Mouse (Mus musculus): ENCODE data around the gene App. TPM values are rescaled to one million over a fixed set of nuclear protein-coding genes. Genes with fewer than 3 reads are reported as not detected.

Gene App
- polyA plus RNA-seq, 1 experiment from 2014 or later = 323 TPM

GRCm38 (mm10) chr16:85001939-85002556 is 171.5 kb downstream of the App start:
- H3K27ac ChIP-seq = no peak overlapping the region
- WGBS = 94% methylated on average over 5 of the region's 5 CpGs
- H3K9me3 ChIP-seq = no peaks in the 10 kb centered on the region
- no peaks in the 10 kb centered on the region for H3K4me1 ChIP-seq
- peaks cover 29% of the 10 kb centered on the region for H3K36me3 ChIP-seq
- no peak overlapping the region for H3K9ac ChIP-seq
- H3K27me3 ChIP-seq (replicated peaks) = no peaks in the 10 kb centered on the region
- ATAC-seq (ENCODE audit: low FRiP score, low read depth) = no peak
- no peak overlapping the region for H3K4me2 ChIP-seq (replicated peaks)
- no peak overlapping the region for H3K4me3 ChIP-seq

DNA sequence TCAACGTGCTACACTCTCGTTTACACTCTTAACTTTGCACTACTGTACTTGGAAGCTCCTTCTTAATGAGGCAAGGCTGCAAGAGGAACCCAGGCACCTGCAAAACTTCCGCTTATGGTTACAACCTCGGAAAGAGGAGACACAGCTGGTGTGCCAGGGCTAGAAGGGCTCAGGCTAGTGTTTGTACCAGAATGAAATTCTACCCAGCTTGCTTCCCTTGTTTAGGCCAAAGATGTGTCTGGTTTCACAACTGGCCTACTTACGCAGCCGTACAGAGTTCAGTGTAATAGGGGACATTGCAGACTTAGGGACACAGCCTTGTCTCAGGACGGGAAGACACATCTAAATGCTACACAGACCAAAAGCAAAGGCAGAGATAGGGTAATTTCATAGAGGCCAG is 173.3 kb downstream of the App start:
- no peak overlapping the region for H3K9ac ChIP-seq
- no peaks in the 10 kb centered on the region for H3K9me3 ChIP-seq
- ATAC-seq (ENCODE audit: low FRiP score, low read depth) = no peak
- H3K27ac ChIP-seq = no peak overlapping the region
- WGBS = 93% methylated on average over 7 of the region's 7 CpGs
- no peak overlapping the region for H3K4me2 ChIP-seq (replicated peaks)
- H3K4me3 ChIP-seq = no peak overlapping the region
- H3K36me3 ChIP-seq = peaks cover 31% of the 10 kb centered on the region
- H3K27me3 ChIP-seq (replicated peaks) = no peaks in the 10 kb centered on the region
- H3K4me1 ChIP-seq = no peaks in the 10 kb centered on the region

DNA sequence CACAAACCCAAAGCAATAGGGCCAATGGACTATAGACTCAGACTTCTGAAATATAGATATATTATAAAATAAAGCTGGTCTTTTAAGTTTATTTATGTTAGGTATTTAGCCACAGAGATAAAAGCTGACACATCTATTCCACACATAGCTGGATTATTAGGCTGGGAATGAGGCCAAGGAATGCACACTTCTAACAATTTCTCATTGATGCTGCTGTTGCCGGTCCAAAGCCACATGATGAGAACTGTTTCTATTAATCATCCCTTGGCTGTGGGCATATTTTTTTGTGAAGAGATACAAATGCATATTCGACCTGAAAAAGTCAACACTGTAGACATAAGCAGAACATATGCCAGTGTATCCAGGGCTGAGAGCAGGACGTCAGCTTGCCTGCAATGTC is 176.0 kb downstream of the App start:
- Histone ChIP-seq H3K27ac (no peak overlapping the region), H3K4me3 (no peak overlapping the region), H3K4me2 (replicated peaks) (no peak overlapping the region), H3K9ac (no peak overlapping the region), H3K36me3 (peaks cover 29% of the 10 kb centered on the region), H3K4me1 (no peaks in the 10 kb centered on the region), H3K9me3 (no peaks in the 10 kb centered on the region), H3K27me3 (replicated peaks) (no peaks in the 10 kb centered on the region)
- no peak for ATAC-seq (ENCODE audit: low FRiP score, low read depth)
- 86% methylated on average over 3 of the region's 3 CpGs for WGBS

DNA sequence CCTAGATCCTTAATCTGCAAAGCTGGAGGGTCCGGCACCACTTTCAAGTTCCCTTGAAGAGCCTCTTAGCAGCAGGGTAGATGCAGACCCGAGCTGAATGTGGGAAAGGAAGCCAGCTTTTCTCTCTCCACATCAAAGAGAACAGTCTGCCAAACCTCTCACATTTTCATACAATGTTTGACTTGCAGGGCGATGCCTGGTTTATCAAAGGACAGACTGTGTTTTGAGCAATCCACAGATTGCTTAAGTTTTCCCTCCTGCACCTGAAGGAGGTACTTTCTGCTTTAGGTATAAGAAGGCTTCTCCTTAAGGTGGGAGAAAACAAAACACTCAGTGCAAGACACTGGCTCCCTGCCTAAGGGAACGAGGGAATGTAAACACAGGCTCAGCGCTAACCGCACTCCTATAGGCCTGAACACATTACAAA is 178.1 kb downstream of the App start:
- 71% methylated on average over 6 of the region's 6 CpGs for WGBS
- H3K27ac ChIP-seq = no peak overlapping the region
- no peak for ATAC-seq (ENCODE audit: low FRiP score, low read depth)
- H3K4me3 ChIP-seq = no peak overlapping the region
- peaks cover 25% of the 10 kb centered on the region for H3K36me3 ChIP-seq
- H3K4me2 ChIP-seq (replicated peaks) = no peak overlapping the region
- no peaks in the 10 kb centered on the region for H3K27me3 ChIP-seq (replicated peaks)
- H3K9me3 ChIP-seq = no peaks in the 10 kb centered on the region
- no peaks in the 10 kb centered on the region for H3K4me1 ChIP-seq
- no peak overlapping the region for H3K9ac ChIP-seq

GRCm38 (mm10) chr16:84992888-84993287 is 180.7 kb downstream of the App start:
- WGBS = 92% methylated on average over 7 of the region's 7 CpGs
- H3K9ac ChIP-seq = no peak overlapping the region
- no peaks in the 10 kb centered on the region for H3K4me1 ChIP-seq
- H3K36me3 ChIP-seq = peaks cover 28% of the 10 kb centered on the region
- no peak overlapping the region for H3K4me3 ChIP-seq
- no peak overlapping the region for H3K27ac ChIP-seq
- no peak for ATAC-seq (ENCODE audit: low FRiP score, low read depth)
- no peak overlapping the region for H3K4me2 ChIP-seq (replicated peaks)
- H3K27me3 ChIP-seq (replicated peaks) = no peaks in the 10 kb centered on the region
- no peaks in the 10 kb centered on the region for H3K9me3 ChIP-seq

DNA sequence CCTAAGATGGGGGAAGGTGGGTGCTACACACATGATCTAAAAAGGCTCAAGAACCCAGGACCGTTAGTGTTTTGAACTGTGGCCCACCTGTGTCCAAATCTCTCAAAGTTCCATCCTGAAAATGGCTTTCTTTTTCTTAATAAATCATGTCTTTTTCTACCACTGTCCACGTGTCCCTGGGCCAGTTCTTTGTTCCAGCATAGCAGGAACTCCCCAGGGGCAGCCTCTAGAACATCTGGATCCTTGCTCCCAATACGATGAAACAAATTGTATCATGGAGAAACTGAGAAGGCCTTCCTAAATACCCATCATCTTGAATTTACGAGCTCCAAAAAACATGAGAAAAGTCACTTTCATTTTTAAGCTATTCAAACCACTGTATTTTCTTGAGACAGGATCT is 182.6 kb downstream of the App start:
- ATAC-seq (ENCODE audit: low FRiP score, low read depth) = no peak
- Histone ChIP-seq H3K4me1 (no peaks in the 10 kb centered on the region), H3K9ac (no peak overlapping the region), H3K4me3 (no peak overlapping the region), H3K27ac (no peak overlapping the region), H3K9me3 (no peaks in the 10 kb centered on the region), H3K4me2 (replicated peaks) (no peak overlapping the region), H3K27me3 (replicated peaks) (no peaks in the 10 kb centered on the region), H3K36me3 (peaks cover 24% of the 10 kb centered on the region)
- 73% methylated on average over 4 of the region's 4 CpGs for WGBS

DNA sequence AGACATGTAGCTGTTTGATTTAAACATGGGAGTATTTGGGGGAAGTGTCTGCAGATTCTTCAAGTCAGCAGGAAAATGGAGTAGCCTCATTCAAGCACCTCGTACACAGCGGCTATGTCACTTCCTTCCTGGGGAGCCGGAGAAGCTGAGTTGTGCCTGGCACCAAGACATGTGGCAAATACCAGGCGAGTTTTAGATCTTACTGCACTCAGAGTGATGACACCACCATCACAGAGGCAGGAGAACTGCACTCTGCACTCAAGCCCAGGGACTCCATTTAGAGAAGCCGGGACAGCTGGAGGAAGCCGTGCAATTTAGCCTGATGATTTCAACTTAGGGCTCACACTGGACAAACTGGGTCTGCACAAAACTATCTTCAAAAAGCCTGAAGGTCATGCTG is 183.6 kb downstream of the App start:
- 87% methylated on average over 6 of the region's 6 CpGs for WGBS
- peaks cover 24% of the 10 kb centered on the region for H3K36me3 ChIP-seq
- no peak overlapping the region for H3K4me3 ChIP-seq
- H3K4me2 ChIP-seq (replicated peaks) = no peak overlapping the region
- no peak overlapping the region for H3K27ac ChIP-seq
- no peak overlapping the region for H3K9ac ChIP-seq
- no peaks in the 10 kb centered on the region for H3K9me3 ChIP-seq
- H3K4me1 ChIP-seq = no peaks in the 10 kb centered on the region
- no peaks in the 10 kb centered on the region for H3K27me3 ChIP-seq (replicated peaks)
- no peak for ATAC-seq (ENCODE audit: low FRiP score, low read depth)

GRCm38 (mm10) chr16:84989476-84989875 is 184.1 kb downstream of the App start:
- 83% methylated on average over 10 of the region's 10 CpGs for WGBS
- Histone ChIP-seq H3K27ac (no peak overlapping the region), H3K9ac (no peak overlapping the region), H3K4me2 (replicated peaks) (no peak overlapping the region), H3K27me3 (replicated peaks) (no peaks in the 10 kb centered on the region), H3K4me3 (no peak overlapping the region), H3K36me3 (peaks cover 24% of the 10 kb centered on the region), H3K4me1 (no peaks in the 10 kb centered on the region), H3K9me3 (no peaks in the 10 kb centered on the region)
- no peak for ATAC-seq (ENCODE audit: low FRiP score, low read depth)

GRCm38 (mm10) chr16:84987724-84988287 is 185.8 kb downstream of the App start:
- Histone ChIP-seq H3K27me3 (replicated peaks) (no peaks in the 10 kb centered on the region), H3K36me3 (peaks cover 11% of the 10 kb centered on the region; the same call in 1 of the 2 replicates), H3K27ac (no peak overlapping the region), H3K4me2 (replicated peaks) (no peak overlapping the region), H3K9me3 (no peaks in the 10 kb centered on the region), H3K9ac (no peak overlapping the region), H3K4me3 (no peak overlapping the region), H3K4me1 (no peaks in the 10 kb centered on the region)
- ATAC-seq (ENCODE audit: low FRiP score, low read depth) = peak; percentile 78
- WGBS = 68% methylated on average over 8 of the region's 8 CpGs

- Histone ChIP-seq H3K4me2 (replicated peaks) (no peak overlapping the region), H3K4me1 (no peaks in the 10 kb centered on the region), H3K4me3 (no peak overlapping the region), H3K27me3 (replicated peaks) (no peaks in the 10 kb centered on the region), H3K36me3 (0 out of 2 replicates have a peak, but pooled peaks cover 2% of the 10 kb centered on the region), H3K9ac (no peak overlapping the region), H3K27ac (no peak overlapping the region), H3K9me3 (no peaks in the 10 kb centered on the region)
- WGBS = 90% methylated on average over 11 of the region's 11 CpGs
- no peak for ATAC-seq (ENCODE audit: low FRiP score, low read depth)
Measured at GRCm38 (mm10) chr16:84986016-84986631, 187.4 kb downstream of the App start.

DNA sequence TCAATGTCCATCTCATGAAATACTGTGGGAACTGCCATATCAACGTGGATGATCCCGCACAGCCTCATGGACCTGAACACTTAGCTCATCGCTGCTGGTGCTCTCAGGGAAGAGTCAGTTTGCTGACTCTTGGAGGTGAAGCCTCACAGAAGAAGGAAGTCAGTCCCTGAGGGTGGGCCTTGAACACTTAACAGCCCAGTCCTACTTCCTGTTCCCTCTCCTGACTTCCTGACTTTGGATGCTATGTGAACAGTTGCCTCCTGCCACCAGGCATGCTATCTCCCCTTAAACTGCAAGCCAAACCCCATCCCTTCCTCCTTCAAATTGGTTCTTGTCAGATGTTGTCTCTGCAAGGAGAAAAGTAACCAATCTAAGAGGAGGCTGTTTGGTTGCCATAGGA is 188.2 kb downstream of the App start:
- WGBS = 94% methylated on average over 3 of the region's 3 CpGs
- Histone ChIP-seq H3K27ac (no peak overlapping the region), H3K36me3 (0 out of 2 replicates have a peak, but pooled peaks cover 2% of the 10 kb centered on the region), H3K4me1 (no peaks in the 10 kb centered on the region), H3K4me3 (no peak overlapping the region), H3K4me2 (replicated peaks) (no peak overlapping the region), H3K9me3 (no peaks in the 10 kb centered on the region), H3K27me3 (replicated peaks) (no peaks in the 10 kb centered on the region), H3K9ac (no peak overlapping the region)
- no peak for ATAC-seq (ENCODE audit: low FRiP score, low read depth)

DNA sequence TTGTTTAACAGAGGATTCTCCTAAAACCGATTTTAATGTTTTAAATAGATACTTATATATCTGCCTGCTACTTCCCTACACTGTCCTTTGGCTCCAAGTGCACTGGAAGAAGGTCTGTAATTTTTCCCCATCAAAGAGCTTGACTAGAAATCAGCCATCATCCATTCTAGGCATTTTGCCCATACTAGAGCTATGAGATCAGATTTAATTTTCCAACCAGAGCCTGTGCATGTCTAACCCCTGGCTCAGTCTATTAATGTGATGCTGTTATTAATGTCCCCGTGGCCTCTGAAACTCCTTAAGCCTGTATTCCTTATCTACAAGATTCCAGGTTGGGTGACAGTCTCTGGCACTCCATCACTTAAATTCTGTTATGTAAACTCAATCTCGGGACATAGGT is 190.1 kb downstream of the App start:
- ATAC-seq (ENCODE audit: low FRiP score, low read depth) = no peak
- 89% methylated on average over 3 of the region's 3 CpGs for WGBS
- H3K9me3 ChIP-seq = no peaks in the 10 kb centered on the region
- H3K4me3 ChIP-seq = no peak overlapping the region
- H3K9ac ChIP-seq = no peak overlapping the region
- H3K36me3 ChIP-seq = peaks cover 3% of the 10 kb centered on the region; the same call in 1 of the 2 replicates
- H3K4me2 ChIP-seq (replicated peaks) = no peak overlapping the region
- H3K27me3 ChIP-seq (replicated peaks) = no peaks in the 10 kb centered on the region
- H3K4me1 ChIP-seq = no peaks in the 10 kb centered on the region
- H3K27ac ChIP-seq = no peak overlapping the region

DNA sequence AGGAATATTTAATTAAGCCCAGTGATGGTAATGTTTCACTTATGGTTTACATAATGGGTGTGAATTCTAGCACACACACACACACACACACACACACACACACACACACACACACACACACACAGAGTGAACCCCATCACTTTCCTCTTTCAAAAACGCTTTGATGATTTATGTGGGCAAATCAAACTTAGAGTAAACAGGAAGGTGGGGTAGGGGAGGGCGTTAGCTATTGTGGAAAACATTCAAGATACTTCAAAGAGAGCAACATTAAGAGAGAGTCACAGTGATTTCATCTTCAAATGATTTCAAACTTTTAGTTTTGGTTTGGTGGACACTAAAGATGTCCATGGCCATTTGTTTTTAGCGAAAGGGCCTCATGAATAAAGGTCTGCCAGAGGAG is 191.0 kb downstream of the App start:
- no peaks in the 10 kb centered on the region for H3K4me1 ChIP-seq
- no peak overlapping the region for H3K4me2 ChIP-seq (replicated peaks)
- H3K9ac ChIP-seq = no peak overlapping the region
- 82% methylated on average over 3 of the region's 3 CpGs for WGBS
- H3K27ac ChIP-seq = no peak overlapping the region
- ATAC-seq (ENCODE audit: low FRiP score, low read depth) = no peak
- H3K4me3 ChIP-seq = no peak overlapping the region
- H3K27me3 ChIP-seq (replicated peaks) = no peaks in the 10 kb centered on the region
- no peaks in the 10 kb centered on the region for H3K9me3 ChIP-seq
- H3K36me3 ChIP-seq = peaks cover 9% of the 10 kb centered on the region; the same call in 1 of the 2 replicates
